Mouse (Mus musculus) ES-Bruce4 (cell line): Measurements from ENCODE around the gene Gdap1l1. TPM values are rescaled to one million over a fixed set of nuclear protein-coding genes. Genes with fewer than 3 reads are reported as not detected.
A peak's percentile ranks its signal among the peaks of the same experiment; 100 is the strongest.

Experiments
- H3K27ac ChIP-seq: 2 replicates; pipeline ENCODE4 v1.5.1; 2012; ENCODE audit warnings: low read length, inconsistent platforms; ENCODE audit not compliant: insufficient read depth
- H3K27me3 ChIP-seq: 2 replicates; pipeline ENCODE4 v1.6.1; 2012; ENCODE audit warnings: mild to moderate bottlenecking, low read length, inconsistent platforms; ENCODE audit not compliant: control insufficient read depth, poor library complexity, insufficient read depth, severe bottlenecking
- H3K36me3 ChIP-seq: 2 replicates; pipeline ENCODE4 v1.6.1; 2012; ENCODE audit warnings: inconsistent platforms, mild to moderate bottlenecking, low read length, moderate library complexity; ENCODE audit not compliant: control insufficient read depth, poor library complexity, insufficient read depth, severe bottlenecking
- H3K4me1 ChIP-seq: one replicate; pipeline ENCODE4 v1.8.1; 2011; ENCODE audit warnings: low read length; ENCODE audit not compliant: control insufficient read depth, insufficient read depth
- H3K4me3 ChIP-seq: 2 replicates; pipeline ENCODE4 v1.5.1; 2011; ENCODE audit warnings: low read depth, mild to moderate bottlenecking, low read length
- H3K9ac ChIP-seq: 2 replicates; pipeline ENCODE4 v1.6.1; 2012; ENCODE audit warnings: low read depth, mild to moderate bottlenecking, inconsistent platforms; ENCODE audit not compliant: poor library complexity, severe bottlenecking
- H3K9me3 ChIP-seq: replicated peaks from 2 replicates; pipeline ENCODE4 v1.6.1; 2012; ENCODE audit warnings: mild to moderate bottlenecking, low read length, inconsistent platforms; ENCODE audit not compliant: control insufficient read depth, poor library complexity, insufficient read depth, severe bottlenecking
- CTCF ChIP-seq: IDR thresholded peaks from one replicate; pipeline ENCODE4 v1.8.1; 2011; ENCODE audit warnings: low read depth, low read length
- EP300 ChIP-seq: IDR thresholded peaks from 2 replicates; pipeline ENCODE4 v1.6.1; 2011; ENCODE audit warnings: low read depth, low read length; ENCODE audit not compliant: insufficient read depth
- POLR2A ChIP-seq: IDR thresholded peaks from one replicate; pipeline ENCODE4 v1.8.1; 2011; ENCODE audit warnings: low read length; ENCODE audit not compliant: insufficient read depth
- polyA plus RNA-seq: library from polyadenylated mRNA; stranded (reverse); fragments of >200 nt; gene quantifications from 2 replicates; pipeline ENCODE4 v1.2.4, GENCODE M21; 2011; ENCODE audit warnings: low read depth; ENCODE audit not compliant: missing spikeins, insufficient read depth, insufficient read length

The Gdap1l1 gene
- polyA plus RNA-seq, 1 experiment, result 2.7 TPM

- Histone ChIP-seq H3K27me3 (no peaks in the 10 kb centered on the region), H3K9ac (no peak overlapping the region), H3K36me3 (no peaks in the 10 kb centered on the region), H3K9me3 (no peaks in the 10 kb centered on the region), H3K27ac (no peak overlapping the region), H3K4me1 (no peaks in the 10 kb centered on the region), H3K4me3 (no peak overlapping the region)
- no peak for TF ChIP-seq EP300
- TF ChIP-seq POLR2A, result no peak
- TF ChIP-seq CTCF, result no peak
Measured at GRCm38 (mm10) chr2:163444017-163444416, 5.7 kb downstream of the Gdap1l1 start.

- Histone ChIP-seq H3K27ac (no peak overlapping the region), H3K9ac (no peak overlapping the region), H3K9me3 (no peaks in the 10 kb centered on the region), H3K4me1 (no peaks in the 10 kb centered on the region), H3K27me3 (no peaks in the 10 kb centered on the region), H3K4me3 (no peak overlapping the region), H3K36me3 (no peaks in the 10 kb centered on the region)
- TF ChIP-seq EP300 (no peak), CTCF (no peak), POLR2A (no peak)
Measured at GRCm38 (mm10) chr2:163447375-163447774, 9.1 kb downstream of the Gdap1l1 start.

DNA sequence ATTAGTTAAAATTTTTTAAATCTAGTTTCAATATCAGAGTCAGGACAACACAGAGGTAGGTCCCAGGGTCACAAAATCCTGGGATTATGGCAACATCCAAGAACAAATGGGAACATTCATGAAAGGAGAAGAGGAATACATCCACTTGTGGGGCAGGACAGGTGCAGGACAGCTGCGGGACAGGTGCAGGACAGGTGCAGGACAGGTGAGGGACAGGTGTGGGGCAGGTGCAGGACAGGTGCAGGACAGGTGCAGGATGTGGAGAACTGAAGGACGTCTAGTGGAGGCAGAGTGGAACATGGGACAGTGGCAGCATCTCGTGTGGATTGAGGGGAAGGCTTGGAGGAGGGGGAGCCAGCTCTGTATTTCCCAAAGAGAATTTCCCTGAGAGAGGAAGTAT lies 11.0 kb downstream of the Gdap1l1 start:
- Histone ChIP-seq H3K9me3 (no peaks in the 10 kb centered on the region), H3K27ac (no peak overlapping the region), H3K9ac (no peak overlapping the region), H3K36me3 (no peaks in the 10 kb centered on the region), H3K27me3 (no peaks in the 10 kb centered on the region), H3K4me1 (no peaks in the 10 kb centered on the region), H3K4me3 (no peak overlapping the region)
- TF ChIP-seq POLR2A (no peak), EP300 (no peak), CTCF (no peak)

DNA sequence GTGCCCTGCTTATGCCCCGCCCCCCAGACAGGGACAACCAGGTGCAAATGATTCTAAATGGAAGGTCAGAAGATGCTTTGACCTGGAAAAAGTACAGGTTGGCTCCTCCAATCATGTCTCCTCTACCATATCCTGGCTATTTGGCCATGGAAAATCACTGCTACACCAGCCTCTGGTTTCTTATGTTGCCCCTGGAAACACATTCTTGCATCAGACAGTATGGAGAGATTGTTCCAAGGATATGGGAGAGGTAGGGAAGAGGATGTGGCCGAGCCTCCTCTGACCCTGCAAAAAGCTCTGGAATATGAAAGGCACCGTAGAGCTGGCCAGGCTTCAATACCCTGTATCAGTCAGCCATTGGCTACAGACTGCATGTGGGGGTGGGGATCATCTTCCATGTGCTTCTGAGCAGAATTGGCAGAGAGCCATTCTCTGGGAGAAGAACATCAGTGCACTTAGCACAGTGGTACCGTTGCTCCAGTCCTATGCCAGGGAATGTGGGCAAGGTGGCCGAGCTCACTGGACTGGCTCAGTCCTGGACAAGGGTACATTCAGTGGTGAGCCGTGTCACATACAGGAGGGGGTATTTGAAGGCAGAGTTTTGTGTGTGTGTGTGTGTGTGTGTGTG lies 12.5 kb downstream of the Gdap1l1 start:
- Histone ChIP-seq H3K4me3 (no peak overlapping the region), H3K36me3 (no peaks in the 10 kb centered on the region), H3K9ac (no peak overlapping the region), H3K27ac (no peak overlapping the region), H3K9me3 (no peaks in the 10 kb centered on the region), H3K4me1 (no peaks in the 10 kb centered on the region), H3K27me3 (no peaks in the 10 kb centered on the region)
- no peak for TF ChIP-seq POLR2A
- no peak for TF ChIP-seq EP300

- no peaks in the 10 kb centered on the region for H3K9me3 ChIP-seq
- no peaks in the 10 kb centered on the region for H3K27me3 ChIP-seq
- H3K36me3 ChIP-seq, result no peaks in the 10 kb centered on the region
- TF ChIP-seq EP300 (no peak), POLR2A (no peak), CTCF (peak; percentile 17)
- no peaks in the 10 kb centered on the region for H3K4me1 ChIP-seq
- no peak overlapping the region for H3K27ac ChIP-seq
- H3K4me3 ChIP-seq, result no peak overlapping the region
- no peak overlapping the region for H3K9ac ChIP-seq
Measured at GRCm38 (mm10) chr2:163452738-163453137, 14.5 kb downstream of the Gdap1l1 start.

GRCm38 (mm10) chr2:163453378-163453777 lies 15.1 kb downstream of the Gdap1l1 start:
- no peaks in the 10 kb centered on the region for H3K27me3 ChIP-seq
- peak overlapping the region; percentile 8; the same call in 1 of the 2 replicates for H3K4me3 ChIP-seq
- no peak overlapping the region for H3K27ac ChIP-seq
- no peaks in the 10 kb centered on the region for H3K36me3 ChIP-seq
- TF ChIP-seq POLR2A (no peak), CTCF (no peak), EP300 (no peak)
- no peaks in the 10 kb centered on the region for H3K9me3 ChIP-seq
- no peaks in the 10 kb centered on the region for H3K4me1 ChIP-seq
- H3K9ac ChIP-seq, result no peak overlapping the region
